Mouse (Mus musculus): ENCODE data around the gene Smpd1. TPM values are rescaled to one million over a fixed set of nuclear protein-coding genes. Genes with fewer than 3 reads are reported as not detected.

Smpd1 gene
- polyA plus RNA-seq, 1 experiment from 2014 or later = 31.8 TPM

DNA sequence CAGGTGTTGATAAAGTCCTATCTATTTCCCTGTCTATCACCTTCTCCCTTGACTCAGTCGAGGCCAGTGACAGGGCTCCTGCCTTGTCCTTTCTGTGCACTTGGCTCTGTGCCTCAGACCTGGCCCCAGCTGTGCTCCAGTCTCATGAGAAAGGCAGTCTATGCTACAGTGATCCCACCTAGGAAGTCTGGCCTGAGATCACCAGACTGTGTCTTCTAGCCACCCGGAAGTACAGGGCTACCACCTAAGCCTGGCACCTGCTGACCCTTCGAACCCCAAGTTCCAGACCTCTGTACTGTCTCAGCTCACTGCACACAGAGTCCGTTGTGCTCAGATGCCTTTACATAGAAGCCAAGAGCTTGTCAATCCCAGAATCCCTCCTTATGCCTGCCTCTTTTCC is 26.1 kb upstream of the Smpd1 start:
- no peaks in the 10 kb centered on the region for H3K9me3 ChIP-seq
- 81% methylated on average over 4 of the region's 4 CpGs for WGBS
- H3K27ac ChIP-seq = no peak overlapping the region
- H3K4me3 ChIP-seq (replicated peaks) = no peak overlapping the region
- ATAC-seq (ENCODE audit: insufficient read depth, low FRiP score, low read depth) = no peak
- no peaks in the 10 kb centered on the region for H3K36me3 ChIP-seq
- H3K27me3 ChIP-seq (replicated peaks) = no peaks in the 10 kb centered on the region
- no peak overlapping the region for H3K9ac ChIP-seq
- H3K4me2 ChIP-seq = no peak overlapping the region
- no peaks in the 10 kb centered on the region for H3K4me1 ChIP-seq

GRCm38 (mm10) chr7:105534162-105534561 is 20.0 kb upstream of the Smpd1 start:
- no peaks in the 10 kb centered on the region for H3K9me3 ChIP-seq
- no peak overlapping the region for H3K4me3 ChIP-seq (replicated peaks)
- no peaks in the 10 kb centered on the region for H3K4me1 ChIP-seq
- H3K9ac ChIP-seq = no peak overlapping the region
- 81% methylated on average over 3 of the region's 3 CpGs for whole genome bisulfite sequencing
- ATAC-seq (ENCODE audit: insufficient read depth, low FRiP score, low read depth) = no peak
- no peaks in the 10 kb centered on the region for H3K36me3 ChIP-seq
- H3K27ac ChIP-seq = no peak overlapping the region
- no peaks in the 10 kb centered on the region for H3K27me3 ChIP-seq (replicated peaks)
- H3K4me2 ChIP-seq = no peak overlapping the region

DNA sequence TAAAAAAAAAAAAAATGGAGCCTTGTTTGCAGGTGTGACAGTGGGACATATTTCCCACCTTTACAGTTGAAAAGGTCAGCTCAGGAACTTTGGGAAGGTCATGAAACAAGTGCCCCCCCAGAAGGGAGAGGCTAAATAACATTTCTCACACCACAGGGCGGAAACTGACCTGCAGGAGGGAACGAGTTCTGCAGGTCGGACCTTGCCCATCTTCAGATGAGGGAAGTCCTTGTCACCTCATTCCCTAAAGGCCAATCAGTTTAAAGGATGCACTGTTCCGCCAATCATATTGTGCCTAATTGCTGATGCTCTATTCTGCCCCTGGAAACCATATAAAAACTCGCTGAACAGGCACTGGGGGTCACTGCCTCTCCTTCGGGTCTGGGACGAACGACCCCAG is 8.2 kb upstream of the Smpd1 start:
- 62% methylated on average over 8 of the region's 8 CpGs for WGBS
- H3K36me3 ChIP-seq = no peaks in the 10 kb centered on the region
- H3K9ac ChIP-seq = no peak overlapping the region
- no peaks in the 10 kb centered on the region for H3K27me3 ChIP-seq (replicated peaks)
- no peak for ATAC-seq (ENCODE audit: insufficient read depth, low FRiP score, low read depth)
- H3K4me2 ChIP-seq = no peak overlapping the region
- H3K4me3 ChIP-seq (replicated peaks) = no peak overlapping the region
- no peaks in the 10 kb centered on the region for H3K9me3 ChIP-seq
- H3K4me1 ChIP-seq = no peaks in the 10 kb centered on the region
- no peak overlapping the region for H3K27ac ChIP-seq

DNA sequence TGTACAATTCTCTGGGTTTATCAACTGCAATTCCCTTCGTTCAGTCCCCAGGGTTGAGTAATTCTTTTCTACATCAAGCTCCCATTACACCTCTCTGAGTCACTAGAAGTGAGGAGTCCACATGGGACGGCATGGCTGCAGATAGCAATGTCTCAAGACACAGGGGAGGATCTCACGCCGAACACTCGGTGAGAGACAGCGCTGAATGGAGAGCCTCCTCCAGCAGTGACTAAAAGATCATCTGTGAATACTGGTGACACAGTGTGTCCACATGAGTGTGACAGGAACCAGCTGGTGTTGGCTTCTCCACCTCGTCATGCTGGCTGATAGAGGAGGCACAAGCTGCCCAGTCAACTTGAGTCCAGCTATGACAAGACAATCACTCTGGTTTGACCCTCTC is 6.2 kb upstream of the Smpd1 start:
- Histone ChIP-seq H3K27ac (no peak overlapping the region), H3K4me2 (no peak overlapping the region), H3K9me3 (no peaks in the 10 kb centered on the region), H3K36me3 (no peaks in the 10 kb centered on the region), H3K4me3 (replicated peaks) (no peak overlapping the region), H3K27me3 (replicated peaks) (no peaks in the 10 kb centered on the region), H3K9ac (no peak overlapping the region), H3K4me1 (no peaks in the 10 kb centered on the region)
- ATAC-seq (ENCODE audit: insufficient read depth, low FRiP score, low read depth) = no peak
- 76% methylated on average over 7 of the region's 7 CpGs for WGBS

DNA sequence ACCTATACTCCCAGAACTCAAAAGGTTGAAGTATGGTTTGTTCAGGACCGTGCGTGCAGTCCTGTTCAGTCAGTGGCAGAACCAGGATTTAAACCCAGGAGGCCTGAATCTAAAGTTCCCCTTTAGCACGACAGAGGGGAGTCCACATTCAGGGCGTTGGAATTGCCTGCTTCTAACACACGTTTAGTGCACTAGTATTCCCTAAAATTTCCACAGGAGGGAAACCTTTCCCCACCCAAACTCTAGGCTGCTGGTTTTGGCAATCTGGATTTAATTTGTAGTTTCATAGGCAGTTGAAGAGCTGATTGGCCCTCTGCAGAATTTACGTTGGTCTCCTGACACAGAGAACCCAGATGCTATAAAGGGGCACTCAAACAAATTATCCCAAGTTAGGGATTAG is 5.1 kb upstream of the Smpd1 start:
- Histone ChIP-seq H3K4me1 (peaks cover 2% of the 10 kb centered on the region; the same call in 1 of the 2 replicates), H3K4me2 (no peak overlapping the region), H3K27ac (no peak overlapping the region), H3K27me3 (replicated peaks) (no peaks in the 10 kb centered on the region), H3K9me3 (no peaks in the 10 kb centered on the region), H3K4me3 (replicated peaks) (no peak overlapping the region), H3K36me3 (no peaks in the 10 kb centered on the region), H3K9ac (no peak overlapping the region)
- WGBS = 41% methylated on average over 6 of the region's 6 CpGs
- no peak for ATAC-seq (ENCODE audit: insufficient read depth, low FRiP score, low read depth)

DNA sequence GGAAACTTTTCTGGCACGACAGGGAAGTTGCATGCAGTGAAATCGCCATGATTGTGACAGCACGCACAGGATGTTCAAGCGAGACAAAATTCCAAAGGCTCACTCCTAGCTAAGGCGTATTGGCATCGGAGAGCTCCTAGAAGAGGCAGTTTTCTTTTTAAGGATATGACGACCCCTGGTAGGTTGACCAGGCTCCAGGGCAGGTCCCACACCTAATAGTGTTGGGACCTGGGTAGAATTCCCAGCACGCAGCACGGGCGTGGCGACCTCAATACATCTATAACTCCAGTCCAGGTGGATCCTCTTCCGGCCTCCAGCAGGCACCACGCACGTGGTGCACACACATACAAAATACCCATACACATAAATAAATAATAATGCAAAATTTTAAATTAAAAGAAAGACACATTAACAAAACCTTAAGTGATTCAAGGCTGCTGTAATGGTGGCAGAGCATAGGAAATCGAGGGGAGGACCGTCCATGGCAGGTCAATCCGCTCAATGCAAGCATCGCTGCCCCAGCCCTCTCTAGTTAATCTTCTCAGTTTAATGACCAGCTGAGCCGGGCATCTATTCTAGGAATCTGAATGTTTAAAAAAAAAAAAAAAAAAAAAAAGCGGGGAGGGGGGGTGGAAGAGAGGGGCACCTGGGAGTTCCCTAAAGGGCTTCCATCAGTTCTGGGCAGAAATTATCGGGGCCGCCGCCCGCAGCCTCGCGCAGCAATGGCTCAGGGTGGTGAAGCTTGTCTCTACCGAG is 526 bp upstream of the Smpd1 start:
- Histone ChIP-seq H3K9ac (no peak overlapping the region), H3K36me3 (no peaks in the 10 kb centered on the region), H3K4me3 (replicated peaks) (peak overlapping the region; percentile 75), H3K9me3 (no peaks in the 10 kb centered on the region), H3K27ac (no peak overlapping the region), H3K4me2 (peak overlapping the region; percentile 87), H3K4me1 (peaks cover 7% of the 10 kb centered on the region; the same call in 1 of the 2 replicates), H3K27me3 (replicated peaks) (no peaks in the 10 kb centered on the region)
- WGBS = 32% methylated on average over 26 of the region's 27 CpGs
- ATAC-seq (ENCODE audit: insufficient read depth, low FRiP score, low read depth) = no peak

GRCm38 (mm10) chr7:105555571-105555970 is 1.4 kb downstream of the Smpd1 start:
- Histone ChIP-seq H3K36me3 (no peaks in the 10 kb centered on the region), H3K4me2 (peak overlapping the region; percentile 87; the same call in 1 of the 2 replicates), H3K27me3 (replicated peaks) (no peaks in the 10 kb centered on the region), H3K9me3 (no peaks in the 10 kb centered on the region), H3K9ac (no peak overlapping the region), H3K4me3 (replicated peaks) (no peak overlapping the region), H3K27ac (no peak overlapping the region), H3K4me1 (peaks cover 7% of the 10 kb centered on the region; the same call in 1 of the 2 replicates)
- ATAC-seq (ENCODE audit: insufficient read depth, low FRiP score, low read depth) = no peak
- WGBS = 82% methylated on average over 10 of the region's 10 CpGs

- no peak overlapping the region for H3K4me3 ChIP-seq (replicated peaks)
- H3K4me2 ChIP-seq = no peak overlapping the region
- H3K36me3 ChIP-seq = no peaks in the 10 kb centered on the region
- H3K9me3 ChIP-seq = no peaks in the 10 kb centered on the region
- H3K4me1 ChIP-seq = peaks cover 7% of the 10 kb centered on the region; the same call in 1 of the 2 replicates
- H3K9ac ChIP-seq = no peak overlapping the region
- 80% methylated on average over 8 of the region's 8 CpGs for WGBS
- no peak overlapping the region for H3K27ac ChIP-seq
- no peak for ATAC-seq (ENCODE audit: insufficient read depth, low FRiP score, low read depth)
- no peaks in the 10 kb centered on the region for H3K27me3 ChIP-seq (replicated peaks)
Measured at GRCm38 (mm10) chr7:105556406-105556805, 2.2 kb downstream of the Smpd1 start.

DNA sequence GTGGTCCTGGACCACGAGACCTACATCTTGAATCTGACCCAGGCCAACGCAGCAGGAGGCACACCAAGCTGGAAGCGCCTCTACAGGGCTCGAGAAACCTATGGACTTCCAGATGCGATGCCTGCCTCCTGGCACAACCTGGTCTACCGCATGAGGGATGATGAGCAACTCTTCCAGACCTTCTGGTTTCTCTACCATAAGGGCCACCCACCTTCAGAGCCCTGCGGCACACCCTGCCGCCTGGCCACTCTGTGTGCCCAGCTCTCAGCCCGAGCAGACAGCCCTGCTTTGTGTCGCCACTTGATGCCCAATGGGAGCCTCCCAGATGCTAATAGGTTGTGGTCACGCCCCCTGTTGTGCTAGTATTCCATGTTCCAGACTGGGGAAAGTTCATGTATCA is 3.5 kb downstream of the Smpd1 start:
- no peak for ATAC-seq (ENCODE audit: insufficient read depth, low FRiP score, low read depth)
- Histone ChIP-seq H3K9ac (no peak overlapping the region), H3K36me3 (no peaks in the 10 kb centered on the region), H3K27me3 (replicated peaks) (no peaks in the 10 kb centered on the region), H3K4me2 (no peak overlapping the region), H3K9me3 (no peaks in the 10 kb centered on the region), H3K4me3 (replicated peaks) (no peak overlapping the region), H3K27ac (no peak overlapping the region), H3K4me1 (peaks cover 7% of the 10 kb centered on the region; the same call in 1 of the 2 replicates)
- WGBS = 81% methylated on average over 11 of the region's 11 CpGs

- ATAC-seq (ENCODE audit: insufficient read depth, low FRiP score, low read depth) = no peak
- Histone ChIP-seq H3K4me3 (replicated peaks) (no peak overlapping the region), H3K36me3 (no peaks in the 10 kb centered on the region), H3K9ac (no peak overlapping the region), H3K4me2 (no peak overlapping the region), H3K27ac (no peak overlapping the region), H3K9me3 (no peaks in the 10 kb centered on the region), H3K4me1 (0 out of 2 replicates have a peak, but pooled peaks cover 5% of the 10 kb centered on the region), H3K27me3 (replicated peaks) (no peaks in the 10 kb centered on the region)
- WGBS = 89% methylated on average over 9 of the region's 9 CpGs
Measured at GRCm38 (mm10) chr7:105559016-105559415, 4.9 kb downstream of the Smpd1 start.

DNA sequence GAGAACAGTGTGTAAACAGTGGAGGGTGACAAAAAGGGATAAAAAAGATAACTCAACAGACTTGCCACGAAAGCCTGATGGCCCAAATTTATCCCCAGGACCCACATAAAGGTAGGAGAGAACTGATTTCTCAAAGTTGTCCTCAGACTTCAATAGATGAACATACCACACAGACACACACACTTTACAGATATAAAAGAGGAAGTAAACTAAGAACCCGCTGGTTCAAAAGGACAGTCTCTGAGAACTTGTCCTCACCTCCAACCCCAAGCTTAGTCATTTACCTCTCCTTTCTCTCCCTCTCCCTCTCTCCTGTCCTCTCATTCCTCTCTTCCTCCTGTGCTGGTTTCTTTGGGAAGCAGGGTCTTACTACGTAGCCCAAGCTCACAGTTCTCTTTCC is 8.2 kb downstream of the Smpd1 start:
- Histone ChIP-seq H3K4me2 (no peak overlapping the region), H3K9ac (no peak overlapping the region), H3K36me3 (0 out of 2 replicates have a peak, but pooled peaks cover 5% of the 10 kb centered on the region), H3K9me3 (no peaks in the 10 kb centered on the region), H3K27ac (no peak overlapping the region), H3K4me3 (replicated peaks) (no peak overlapping the region), H3K4me1 (no peaks in the 10 kb centered on the region), H3K27me3 (replicated peaks) (no peaks in the 10 kb centered on the region)
- 90% methylated on average over 3 of the region's 3 CpGs for WGBS
- no peak for ATAC-seq (ENCODE audit: insufficient read depth, low FRiP score, low read depth)

GRCm38 (mm10) chr7:105563367-105563766 is 9.2 kb downstream of the Smpd1 start:
- Histone ChIP-seq H3K4me3 (replicated peaks) (no peak overlapping the region), H3K36me3 (0 out of 2 replicates have a peak, but pooled peaks cover 5% of the 10 kb centered on the region), H3K9me3 (no peaks in the 10 kb centered on the region), H3K9ac (no peak overlapping the region), H3K27ac (no peak overlapping the region), H3K27me3 (replicated peaks) (no peaks in the 10 kb centered on the region), H3K4me2 (no peak overlapping the region), H3K4me1 (no peaks in the 10 kb centered on the region)
- 82% methylated on average over 3 of the region's 3 CpGs for WGBS
- ATAC-seq (ENCODE audit: insufficient read depth, low FRiP score, low read depth) = no peak

Measured in stomach, embryonic 15.5 days (tissue).